ENCODE assay signal across 9 mouse cellular contexts in genomic region chr8:47764480-47764879, GRCm38 (mm10). TPM values are rescaled to one million over a fixed set of nuclear protein-coding genes. Genes with fewer than 3 reads are reported as not detected.
DNase-seq lines count a peak whose midpoint lies in the region; ATAC-seq and TF ChIP-seq lines count a peak whose summit lies in the region.
"Had no signal": no experiment of that assay in that cellular context is flagged by ENCODE, and none has a peak within 500 bp of the region (broad histone marks: within the 10 kb centered on the region; RNA-seq: fewer than 3 reads in every experiment).

No protein-coding gene starts in this region.

- H3K36me3 ChIP-seq in ES-E14 (ENCODE audit: control insufficient read depth, insufficient read depth, low read length, poor library complexity, severe bottlenecking) = no peaks in the 10 kb centered on the region
- H3K36me3 ChIP-seq in heart, embryonic 12.5 days = no peaks in the 10 kb centered on the region
- H3K36me3 ChIP-seq in kidney, embryonic 15.5 days = no peaks in the 10 kb centered on the region
- H3K36me3 ChIP-seq in forebrain, embryonic 15.5 days = no peaks in the 10 kb centered on the region

- 65% methylated on average over 15 of the region's 15 CpGs for WGBS in heart, embryonic 12.5 days
- WGBS in kidney, embryonic 15.5 days = 23% methylated on average over 15 of the region's 15 CpGs
- WGBS in forebrain, embryonic 15.5 days = 48% methylated on average over 15 of the region's 15 CpGs

- no peak for ATAC-seq in heart, embryonic 12.5 days (ENCODE audit: insufficient number of reproducible peaks, low FRiP score)
- peak; percentile 52; the same call in 1 of the 2 replicates for ATAC-seq in kidney, embryonic 15.5 days (replicated peaks; ENCODE audit: low FRiP score)
- no peak for ATAC-seq in forebrain, embryonic 15.5 days (replicated peaks)

- peaks cover 4 to 14% of the 10 kb centered on the region in 2 experiments; a peak in 3 of 4 replicates for H3K4me1 ChIP-seq in ES-E14 (ENCODE audit: control insufficient read depth in 2 of 2, insufficient read depth in 2 of 2, low read length in 2 of 2, poor library complexity in 1 of 2)
- H3K4me1 ChIP-seq in heart, embryonic 12.5 days (replicated peaks) = no peaks in the 10 kb centered on the region
- peaks cover 32% of the 10 kb centered on the region for H3K4me1 ChIP-seq in kidney, embryonic 15.5 days
- H3K4me1 ChIP-seq in forebrain, embryonic 15.5 days = no peaks in the 10 kb centered on the region; the same call in 1 of the 2 replicates

- in situ Hi-C loops in ES-E14 (cut with MboI; ENCODE audit: low sequenced_read_pairs in 2 of 2, unreplicated experiment in 2 of 2) = no loop called here

- peak overlapping the region; percentile 20; the same call in 1 of the 2 replicates for H3K9ac ChIP-seq in ES-E14 (ENCODE audit: insufficient read depth, low read depth, low read length, poor library complexity, severe bottlenecking)
- H3K9ac ChIP-seq in heart, embryonic 12.5 days = no peak overlapping the region
- no peak overlapping the region for H3K9ac ChIP-seq in kidney, embryonic 15.5 days
- no peak overlapping the region for H3K9ac ChIP-seq in forebrain, embryonic 15.5 days (replicated peaks)

- no peaks in the 10 kb centered on the region for H3K9me3 ChIP-seq in ES-E14 (ENCODE audit: control insufficient read depth, insufficient read depth, low read depth, low read length)
- no peaks in the 10 kb centered on the region for H3K9me3 ChIP-seq in heart, embryonic 12.5 days (replicated peaks)
- H3K9me3 ChIP-seq in kidney, embryonic 15.5 days (replicated peaks) = no peaks in the 10 kb centered on the region
- no peaks in the 10 kb centered on the region for H3K9me3 ChIP-seq in forebrain, embryonic 15.5 days

- H3K27me3 ChIP-seq in heart, embryonic 12.5 days (replicated peaks) = no peaks in the 10 kb centered on the region
- 0 out of 2 replicates have a peak, but pooled peaks cover 3% of the 10 kb centered on the region for H3K27me3 ChIP-seq in kidney, embryonic 15.5 days
- H3K27me3 ChIP-seq in forebrain, embryonic 15.5 days = no peaks in the 10 kb centered on the region

- peak overlapping the region; percentile 11; the same call in 1 of the 2 replicates for H3K4me2 ChIP-seq in heart, embryonic 12.5 days
- H3K4me2 ChIP-seq in kidney, embryonic 15.5 days = peak overlapping the region; percentile 56
- no peak overlapping the region for H3K4me2 ChIP-seq in forebrain, embryonic 15.5 days (replicated peaks)

- H3K27ac ChIP-seq in ES-E14 (ENCODE audit: insufficient read depth, low read depth, low read length, poor library complexity, severe bottlenecking) = no peak overlapping the region
- H3K27ac ChIP-seq in heart, embryonic 12.5 days (ENCODE audit: poor library complexity, severe bottlenecking) = no peak overlapping the region
- H3K27ac ChIP-seq in kidney, embryonic 15.5 days = peak overlapping the region; percentile 63
- no peak overlapping the region for H3K27ac ChIP-seq in forebrain, embryonic 15.5 days (replicated peaks)

- DNase-seq in ES-E14 (ENCODE audit: low read depth, low spot score) = no peak
- peak; percentile 97 for DNase-seq in Muller cell, postnatal 12 days (ENCODE audit: inconsistent ontology term)
- DNase-seq in ovary, postnatal 14 days (ENCODE audit: low spot score) = peak; percentile 48
- DNase-seq in left cerebral cortex, adult 9 months (ENCODE audit: low spot score in 2 of 2) = no peak

- no peak overlapping the region; a peak in 1 of 4 replicates for H3K4me3 ChIP-seq in ES-E14 (ENCODE audit: insufficient read depth in 1 of 2, low read depth in 1 of 2, low read length in 2 of 2, poor library complexity in 1 of 2, severe bottlenecking in 1 of 2)
- H3K4me3 ChIP-seq in heart, embryonic 12.5 days = no peak overlapping the region
- peak overlapping the region; percentile 24 for H3K4me3 ChIP-seq in kidney, embryonic 15.5 days (replicated peaks)
- no peak overlapping the region for H3K4me3 ChIP-seq in forebrain, embryonic 15.5 days

TF ChIP-seq in ES-E14, 5 proteins besides CTCF, POLR2A, EP300 and RAD21:
- no peak for TF ChIP-seq CHD2 (IDR thresholded peaks at IDR 0.05; ENCODE audit: low read depth, low read length)
- TF ChIP-seq MAFK (IDR thresholded peaks at IDR 0.05; ENCODE audit: insufficient read depth, low read depth, low read length) = no peak
- no peak for TF ChIP-seq ZNF384 (IDR thresholded peaks at IDR 0.05; ENCODE audit: low read depth, low read length)
- no peak for TF ChIP-seq HCFC1 (IDR thresholded peaks at IDR 0.05; ENCODE audit: borderline replicate concordance, insufficient read depth, low read length)
- TF ChIP-seq ZC3H11A (IDR thresholded peaks at IDR 0.05; ENCODE audit: borderline replicate concordance, low read depth, low read length) = no peak

RNA-seq across cellular contexts. Expression of gene Cdkn2aip, which starts 50.7 kb away (rescaled TPM):
- total RNA-seq in ES-E14 (2012; rRNA removed) = 14.9 TPM in 2 replicates
- 19.5 and 21.1 TPM in 2 replicates for polyA plus RNA-seq in heart, embryonic 12.5 days (2016; fragmentation: Nextera tagmentation; extraction: Ambion mirVana)
- polyA plus RNA-seq in kidney, embryonic 15.5 days (2015; fragmentation: Nextera tagmentation; extraction: Ambion mirVana) = 24.5 and 27.9 TPM in 2 replicates
- 46.1 and 46.2 TPM in 2 replicates for polyA plus RNA-seq in forebrain, embryonic 15.5 days (2015; fragmentation: Nextera tagmentation; extraction: Ambion mirVana)

RNA-seq across cellular contexts. Expression of gene Cldn24, which starts 57.5 kb away (rescaled TPM):
- total RNA-seq in ES-E14 (2012; rRNA removed) = not detected in 2 replicates
- polyA plus RNA-seq in heart, embryonic 12.5 days (2016; fragmentation: Nextera tagmentation; extraction: Ambion mirVana) = not detected in 2 replicates
- polyA plus RNA-seq in kidney, embryonic 15.5 days (2015; fragmentation: Nextera tagmentation; extraction: Ambion mirVana) = not detected in 2 replicates
- polyA plus RNA-seq in forebrain, embryonic 15.5 days (2015; fragmentation: Nextera tagmentation; extraction: Ambion mirVana) = not detected in 2 replicates
- total RNA-seq: adrenal gland, postnatal 4 days; layer of hippocampus, adult 18-20 months had no signal

RNA-seq across cellular contexts. Expression of gene Cldn22, which starts 59.8 kb away (rescaled TPM):
- 0.22 and 0.58 TPM in 2 replicates for total RNA-seq in ES-E14 (2012; rRNA removed)
- not detected in 2 replicates for polyA plus RNA-seq in heart, embryonic 12.5 days (2016; fragmentation: Nextera tagmentation; extraction: Ambion mirVana)
- polyA plus RNA-seq in kidney, embryonic 15.5 days (2015; fragmentation: Nextera tagmentation; extraction: Ambion mirVana) = not detected in 2 replicates
- not detected in 2 replicates for polyA plus RNA-seq in forebrain, embryonic 15.5 days (2015; fragmentation: Nextera tagmentation; extraction: Ambion mirVana)
- total RNA-seq: adrenal gland, postnatal 4 days had no signal

Comparison
In these comparisons a context has a peak if more than half of its experiments do, and no peak if none do; other contexts are left out.
1. DNase-seq: peak in Muller cell, postnatal 12 days (single experiment) and ovary, postnatal 14 days (single experiment); none in ES-E14 (single experiment) and left cerebral cortex, adult 9 months (0 of 2).